Mouse (Mus musculus): ENCODE results near the gene Mxd4. TPM values are rescaled to one million over a fixed set of nuclear protein-coding genes. Genes with fewer than 3 reads are reported as not detected.

Mxd4 gene
- total RNA-seq, 2 experiments from 2014 or later = 74.0 to 80.4 TPM

- peak in 1 of 2 experiments; percentile 2 for DNase-seq (ENCODE audit: low spot score in 2 of 2)
Measured at GRCm38 (mm10) chr5:34174021-34174420, 13.5 kb downstream of the Mxd4 start.

GRCm38 (mm10) chr5:34170726-34171125 lies 16.8 kb downstream of the Mxd4 start:
- no peak for DNase-seq (ENCODE audit: low spot score in 2 of 2)

GRCm38 (mm10) chr5:34169954-34170353 lies 17.6 kb downstream of the Mxd4 start:
- no peak for DNase-seq (ENCODE audit: low spot score in 2 of 2)

- DNase-seq (ENCODE audit: low spot score in 2 of 2) = peak; percentile 96 to 97
Measured at GRCm38 (mm10) chr5:34168950-34169891, 18.3 kb downstream of the Mxd4 start, which contains the start of the genes Poln and Haus3. Gene Poln, minus strand, starts transcription at chr5:34169448. Gene Haus3, minus strand, starts transcription at chr5:34169527.

- DNase-seq (ENCODE audit: low spot score in 2 of 2) = no peak
Measured at GRCm38 (mm10) chr5:34167857-34168256, 19.7 kb downstream of the Mxd4 start.

- no peak for DNase-seq (ENCODE audit: low spot score in 2 of 2)
Measured at GRCm38 (mm10) chr5:34165793-34166192, 21.7 kb downstream of the Mxd4 start.

- DNase-seq (ENCODE audit: low spot score in 2 of 2) = no peak
Measured at GRCm38 (mm10) chr5:34148476-34148875, 39.0 kb downstream of the Mxd4 start.

- DNase-seq (ENCODE audit: low spot score in 2 of 2) = no peak
Measured at GRCm38 (mm10) chr5:34147554-34147953, 40.0 kb downstream of the Mxd4 start.

GRCm38 (mm10) chr5:34139751-34140150 lies 47.8 kb downstream of the Mxd4 start:
- DNase-seq (ENCODE audit: low spot score in 2 of 2) = peak; percentile 7 to 11

GRCm38 (mm10) chr5:34132731-34133130 lies 54.8 kb downstream of the Mxd4 start:
- DNase-seq (ENCODE audit: low spot score in 2 of 2) = peak; percentile 2 to 6

GRCm38 (mm10) chr5:34124131-34124530 lies 63.4 kb downstream of the Mxd4 start:
- DNase-seq (ENCODE audit: low spot score in 2 of 2) = no peak

Other genes starting within 250 kb of the Mxd4 start
- gene Gm1673, start 204.3 kb downstream of the Mxd4 start, total RNA-seq (2021) = 10 to 100 TPM; 81.6 to 83.0 TPM
- 100 to 1,000 TPM; 208 to 236 TPM for gene Nat8l, start 191.7 kb downstream of the Mxd4 start, total RNA-seq (2021)
- gene Poln, start 18.3 kb downstream of the Mxd4 start, total RNA-seq (2021) = 1 to 10 TPM; 1.6 TPM
- gene Haus3, start 18.2 kb downstream of the Mxd4 start, total RNA-seq (2021) = 1 to 10 TPM; 7.8 to 8.6 TPM
- 10 to 100 TPM; 48.2 to 55.0 TPM for gene Zfyve28, start 100.7 kb upstream of the Mxd4 start, total RNA-seq (2021)
- 1 to 10 TPM; 1.1 to 1.2 TPM for gene Cfap99, start 100.9 kb upstream of the Mxd4 start, total RNA-seq (2021)
- gene Rnf4, start 148.6 kb upstream of the Mxd4 start, total RNA-seq (2021) = 10 to 100 TPM; 88.0 to 89.5 TPM
- gene Fam193a, start 182.2 kb upstream of the Mxd4 start, total RNA-seq (2021) = 10 to 100 TPM; 41.1 to 42.3 TPM

All from left cerebral cortex, adult 18-20 months (tissue).